Mouse (Mus musculus): ENCODE measurements around the gene Mefv. TPM values are rescaled to one million over a fixed set of nuclear protein-coding genes. Genes with fewer than 3 reads are reported as not detected.

The Mefv gene
- polyA plus RNA-seq (2015; fragmentation: Nextera tagmentation; extraction: Ambion mirVana) = 0.06 and 0.22 TPM in 2 replicates

GRCm38 (mm10) chr16:3717980-3718379 is at the start of gene Mefv:
Mefv (minus strand) TSS chr16:3718097.
- no peak within 1 kb of the TSS for H3K4me3 ChIP-seq (replicated peaks)
- ATAC-seq (ENCODE audit: insufficient read depth, low FRiP score, low read depth) = no peak
- no peaks in the 10 kb centered on the region for H3K36me3 ChIP-seq
- H3K4me2 ChIP-seq = no peak within 1 kb of the TSS
- no peaks in the 10 kb centered on the region for H3K27me3 ChIP-seq (replicated peaks)
- H3K9ac ChIP-seq = no peak within 1 kb of the TSS
- no peaks in the 10 kb centered on the region for H3K9me3 ChIP-seq
- H3K27ac ChIP-seq = no peak within 1 kb of the TSS
- H3K4me1 ChIP-seq = no peaks in the 10 kb centered on the region
- 90% methylated on average over 6 of the region's 6 CpGs for WGBS

- Histone ChIP-seq H3K9me3 (peaks cover 11% of the 10 kb centered on the region; the same call in 1 of the 2 replicates), H3K4me2 (no peak overlapping the region), H3K27ac (no peak overlapping the region), H3K9ac (no peak overlapping the region), H3K4me3 (replicated peaks) (no peak overlapping the region), H3K36me3 (peaks cover 54% of the 10 kb centered on the region), H3K27me3 (replicated peaks) (no peaks in the 10 kb centered on the region), H3K4me1 (peaks cover 15% of the 10 kb centered on the region)
- no peak for ATAC-seq (ENCODE audit: insufficient read depth, low FRiP score, low read depth)
- 98% methylated on average over 3 of the region's 3 CpGs for WGBS
These were observed 31.1 kb upstream of the Mefv start for GRCm38 (mm10) chr16:3748976-3749375.

- H3K36me3 ChIP-seq = peaks cover 41% of the 10 kb centered on the region
These were observed 27.8 kb upstream of the Mefv start for GRCm38 (mm10) chr16:3745656-3746055.

GRCm38 (mm10) chr16:3744186-3744700 is 26.3 kb upstream of the Mefv start:
- Histone ChIP-seq H3K36me3 (peaks cover 28% of the 10 kb centered on the region), H3K27me3 (replicated peaks) (no peaks in the 10 kb centered on the region), H3K27ac (peak overlapping the region; percentile 88), H3K4me2 (peak overlapping the region; percentile 76), H3K9me3 (0 out of 2 replicates have a peak, but pooled peaks cover 6% of the 10 kb centered on the region), H3K9ac (peak overlapping the region; percentile 80), H3K4me3 (replicated peaks) (peak overlapping the region; percentile 95), H3K4me1 (peaks cover 18% of the 10 kb centered on the region)
- WGBS = under 1% methylated on average over 32 of the region's 32 CpGs
- ATAC-seq (ENCODE audit: insufficient read depth, low FRiP score, low read depth) = peak; percentile 54; the same call in 1 of the 2 replicates

More at GRCm38 (mm10) chr16:3745656-3746055, 27.8 kb upstream of the Mefv start:
- peak overlapping the region; percentile 76 for H3K4me2 ChIP-seq
- H3K9me3 ChIP-seq = peaks cover 11% of the 10 kb centered on the region; the same call in 1 of the 2 replicates
- H3K4me1 ChIP-seq = peaks cover 18% of the 10 kb centered on the region
- H3K27me3 ChIP-seq (replicated peaks) = no peaks in the 10 kb centered on the region
- WGBS = 81% methylated on average over 4 of the region's 4 CpGs
- no peak overlapping the region for H3K9ac ChIP-seq
- H3K27ac ChIP-seq = no peak overlapping the region
- ATAC-seq (ENCODE audit: insufficient read depth, low FRiP score, low read depth) = no peak
- H3K4me3 ChIP-seq (replicated peaks) = peak overlapping the region; percentile 95

- Histone ChIP-seq H3K36me3 (peaks cover 22% of the 10 kb centered on the region), H3K4me2 (peak within 1 kb of the TSS; percentile 76), H3K9me3 (0 out of 2 replicates have a peak, but pooled peaks cover under 1% of the 10 kb centered on the region), H3K27me3 (replicated peaks) (no peaks in the 10 kb centered on the region), H3K27ac (peak within 1 kb of the TSS; percentile 96), H3K9ac (peak within 1 kb of the TSS; percentile 80), H3K4me1 (peaks cover 18% of the 10 kb centered on the region), H3K4me3 (replicated peaks) (peak within 1 kb of the TSS; percentile 95)
- under 1% methylated on average over 42 of the region's 42 CpGs for WGBS
- peak; percentile 98 for ATAC-seq (ENCODE audit: insufficient read depth, low FRiP score, low read depth)
These were observed 25.7 kb upstream of the Mefv start, which contains the start of gene Zfp263 for GRCm38 (mm10) chr16:3743503-3744185. Zfp263 (plus strand) TSS chr16:3744093.

GRCm38 (mm10) chr16:3742466-3742865 is 24.6 kb upstream of the Mefv start:
- Histone ChIP-seq H3K9me3 (no peaks in the 10 kb centered on the region), H3K4me2 (no peak overlapping the region; the same call in 1 of the 2 replicates), H3K36me3 (peaks cover 13% of the 10 kb centered on the region), H3K9ac (no peak overlapping the region), H3K4me3 (replicated peaks) (no peak overlapping the region), H3K27me3 (replicated peaks) (no peaks in the 10 kb centered on the region), H3K4me1 (peaks cover 18% of the 10 kb centered on the region), H3K27ac (no peak overlapping the region)
- WGBS = 94% methylated on average over 6 of the region's 6 CpGs
- ATAC-seq (ENCODE audit: insufficient read depth, low FRiP score, low read depth) = no peak

- Histone ChIP-seq H3K4me3 (replicated peaks) (no peak overlapping the region), H3K9ac (no peak overlapping the region), H3K4me2 (no peak overlapping the region), H3K4me1 (no peaks in the 10 kb centered on the region), H3K9me3 (no peaks in the 10 kb centered on the region), H3K27me3 (replicated peaks) (no peaks in the 10 kb centered on the region), H3K27ac (no peak overlapping the region), H3K36me3 (no peaks in the 10 kb centered on the region)
- ATAC-seq (ENCODE audit: insufficient read depth, low FRiP score, low read depth) = no peak
- 83% methylated on average over 1 of the region's 1 CpGs for WGBS
These were observed 15.4 kb upstream of the Mefv start for GRCm38 (mm10) chr16:3733198-3733732.

- Histone ChIP-seq H3K27me3 (replicated peaks) (no peaks in the 10 kb centered on the region), H3K4me1 (no peaks in the 10 kb centered on the region), H3K27ac (no peak overlapping the region), H3K36me3 (no peaks in the 10 kb centered on the region), H3K4me2 (no peak overlapping the region), H3K4me3 (replicated peaks) (no peak overlapping the region), H3K9me3 (no peaks in the 10 kb centered on the region), H3K9ac (no peak overlapping the region)
- 80% methylated on average over 4 of the region's 4 CpGs for WGBS
- no peak for ATAC-seq (ENCODE audit: insufficient read depth, low FRiP score, low read depth)
These were observed 14.7 kb upstream of the Mefv start for GRCm38 (mm10) chr16:3732612-3733011.

GRCm38 (mm10) chr16:3727980-3728720 is 10.3 kb upstream of the Mefv start:
- Histone ChIP-seq H3K36me3 (no peaks in the 10 kb centered on the region), H3K4me1 (no peaks in the 10 kb centered on the region), H3K9ac (no peak overlapping the region), H3K27ac (no peak overlapping the region), H3K4me2 (no peak overlapping the region), H3K4me3 (replicated peaks) (no peak overlapping the region), H3K9me3 (no peaks in the 10 kb centered on the region), H3K27me3 (replicated peaks) (no peaks in the 10 kb centered on the region)
- 80% methylated on average over 6 of the region's 6 CpGs for WGBS
- no peak for ATAC-seq (ENCODE audit: insufficient read depth, low FRiP score, low read depth)

- Histone ChIP-seq H3K27ac (no peak overlapping the region), H3K4me2 (no peak overlapping the region), H3K36me3 (no peaks in the 10 kb centered on the region), H3K9me3 (no peaks in the 10 kb centered on the region), H3K9ac (no peak overlapping the region), H3K27me3 (replicated peaks) (no peaks in the 10 kb centered on the region), H3K4me1 (no peaks in the 10 kb centered on the region), H3K4me3 (replicated peaks) (no peak overlapping the region)
- 67% methylated on average over 3 of the region's 3 CpGs for WGBS
- ATAC-seq (ENCODE audit: insufficient read depth, low FRiP score, low read depth) = no peak
These were observed 5.3 kb upstream of the Mefv start for GRCm38 (mm10) chr16:3723231-3723630.

- Histone ChIP-seq H3K9me3 (no peaks in the 10 kb centered on the region), H3K4me2 (no peak overlapping the region), H3K27me3 (replicated peaks) (no peaks in the 10 kb centered on the region), H3K27ac (no peak overlapping the region), H3K4me1 (no peaks in the 10 kb centered on the region), H3K9ac (no peak overlapping the region), H3K4me3 (replicated peaks) (no peak overlapping the region), H3K36me3 (no peaks in the 10 kb centered on the region)
- 78% methylated on average over 2 of the region's 2 CpGs for WGBS
- ATAC-seq (ENCODE audit: insufficient read depth, low FRiP score, low read depth) = no peak
These were observed 3.2 kb downstream of the Mefv start for GRCm38 (mm10) chr16:3714731-3715130.

GRCm38 (mm10) chr16:3706680-3707079 is 11.2 kb downstream of the Mefv start:
- Histone ChIP-seq H3K4me3 (replicated peaks) (no peak overlapping the region), H3K9me3 (no peaks in the 10 kb centered on the region), H3K27me3 (replicated peaks) (no peaks in the 10 kb centered on the region), H3K36me3 (no peaks in the 10 kb centered on the region), H3K4me1 (no peaks in the 10 kb centered on the region), H3K4me2 (no peak overlapping the region), H3K27ac (no peak overlapping the region), H3K9ac (no peak overlapping the region)
- ATAC-seq (ENCODE audit: insufficient read depth, low FRiP score, low read depth) = no peak
- 75% methylated on average over 6 of the region's 6 CpGs for WGBS

Measured in stomach, embryonic 15.5 days (tissue).